Mouse (Mus musculus) urinary bladder, adult 18-20 months (tissue): ENCODE results near the gene Ablim1.

Experiments used
- DNase-seq, 2 experiments: peaks; one replicate each; pipeline ENCODE4 v3.0.0; 2022; ENCODE audit warnings: low spot score in 2 of 2, mixed read lengths in 2 of 2

Ablim1 gene

GRCm38 (mm10) chr19:57304666-57305065 is 10.1 kb downstream of the Ablim1 start:
- no peak for DNase-seq

- peak in 1 of 2 experiments; percentile 12 for DNase-seq
These were observed 12.7 kb downstream of the Ablim1 start for GRCm38 (mm10) chr19:57301961-57302395.

GRCm38 (mm10) chr19:57298006-57298405 is 16.7 kb downstream of the Ablim1 start:
- no peak for DNase-seq

GRCm38 (mm10) chr19:57297447-57297846 is 17.3 kb downstream of the Ablim1 start:
- no peak for DNase-seq

- DNase-seq: no peak
These were observed 18.2 kb downstream of the Ablim1 start for GRCm38 (mm10) chr19:57296539-57296938.

- no peak for DNase-seq
These were observed 19.2 kb downstream of the Ablim1 start for GRCm38 (mm10) chr19:57295521-57295920.

- no peak for DNase-seq
These were observed 20.4 kb downstream of the Ablim1 start for GRCm38 (mm10) chr19:57294356-57294755.

- peak in 1 of 2 experiments; percentile 26 for DNase-seq
These were observed 21.0 kb downstream of the Ablim1 start for GRCm38 (mm10) chr19:57293737-57294136.

GRCm38 (mm10) chr19:57283310-57283709 is 31.4 kb downstream of the Ablim1 start:
- DNase-seq: no peak

GRCm38 (mm10) chr19:57282642-57283041 is 32.1 kb downstream of the Ablim1 start:
- no peak for DNase-seq

GRCm38 (mm10) chr19:57279666-57280065 is 35.1 kb downstream of the Ablim1 start:
- no peak for DNase-seq

GRCm38 (mm10) chr19:57278263-57278662 is 36.5 kb downstream of the Ablim1 start:
- DNase-seq: no peak

- DNase-seq: no peak
These were observed 37.7 kb downstream of the Ablim1 start for GRCm38 (mm10) chr19:57277010-57277409.

- DNase-seq: no peak
These were observed 39.4 kb downstream of the Ablim1 start for GRCm38 (mm10) chr19:57275166-57275953.

- no peak for DNase-seq
These were observed 40.0 kb downstream of the Ablim1 start for GRCm38 (mm10) chr19:57274717-57275116.

GRCm38 (mm10) chr19:57274286-57274685 is 40.4 kb downstream of the Ablim1 start:
- no peak for DNase-seq

GRCm38 (mm10) chr19:57272824-57273613 is 41.7 kb downstream of the Ablim1 start:
- DNase-seq: peak; percentile 63 to 70

GRCm38 (mm10) chr19:57271757-57272156 is 43.0 kb downstream of the Ablim1 start:
- no peak for DNase-seq

GRCm38 (mm10) chr19:57270711-57271110 is 44.0 kb downstream of the Ablim1 start:
- DNase-seq: no peak

GRCm38 (mm10) chr19:57269791-57270190 is 44.9 kb downstream of the Ablim1 start:
- DNase-seq: no peak

- no peak for DNase-seq
These were observed 47.2 kb downstream of the Ablim1 start for GRCm38 (mm10) chr19:57267531-57267930.

GRCm38 (mm10) chr19:57266374-57267085 is 48.2 kb downstream of the Ablim1 start:
- DNase-seq: no peak
